Mouse (Mus musculus): Measurements from ENCODE around the gene Zfp385a.

Gene Zfp385a

GRCm38 (mm10) chr15:103305792-103306645, 33.9 kb downstream of the Zfp385a start:
- no peak for DNase-seq

GRCm38 (mm10) chr15:103305070-103305678, 34.7 kb downstream of the Zfp385a start:
- peak; percentile 82 to 86 for DNase-seq

GRCm38 (mm10) chr15:103304616-103304969, 35.3 kb downstream of the Zfp385a start:
- no peak for DNase-seq

- DNase-seq, result no peak
Measured at GRCm38 (mm10) chr15:103303916-103304615, 35.8 kb downstream of the Zfp385a start.

- no peak for DNase-seq
Measured at GRCm38 (mm10) chr15:103302341-103303021, 37.4 kb downstream of the Zfp385a start.

GRCm38 (mm10) chr15:103301547-103302340, 38.1 kb downstream of the Zfp385a start:
- DNase-seq, result no peak

GRCm38 (mm10) chr15:103301046-103301445, 38.8 kb downstream of the Zfp385a start:
- no peak for DNase-seq

GRCm38 (mm10) chr15:103300560-103300959, 39.3 kb downstream of the Zfp385a start:
- DNase-seq, result no peak

- DNase-seq, result no peak
Measured at GRCm38 (mm10) chr15:103300067-103300471, 39.8 kb downstream of the Zfp385a start.

- no peak for DNase-seq
Measured at GRCm38 (mm10) chr15:103299644-103300043, 40.2 kb downstream of the Zfp385a start.

GRCm38 (mm10) chr15:103298861-103299616, 40.9 kb downstream of the Zfp385a start:
- DNase-seq, result no peak

GRCm38 (mm10) chr15:103298026-103298425, 41.9 kb downstream of the Zfp385a start:
- no peak for DNase-seq

GRCm38 (mm10) chr15:103297313-103297712, 42.6 kb downstream of the Zfp385a start:
- DNase-seq, result no peak

- no peak for DNase-seq
Measured at GRCm38 (mm10) chr15:103295851-103296250, 44.0 kb downstream of the Zfp385a start.

- no peak for DNase-seq
Measured at GRCm38 (mm10) chr15:103294649-103295048, 45.2 kb downstream of the Zfp385a start.

GRCm38 (mm10) chr15:103293375-103293774, 46.5 kb downstream of the Zfp385a start:
- no peak for DNase-seq

GRCm38 (mm10) chr15:103292673-103293345, 47.1 kb downstream of the Zfp385a start:
- DNase-seq, result no peak

- DNase-seq, result no peak
Measured at GRCm38 (mm10) chr15:103290843-103291242, 49.0 kb downstream of the Zfp385a start.

- DNase-seq, result no peak
Measured at GRCm38 (mm10) chr15:103290417-103290816, 49.5 kb downstream of the Zfp385a start.

GRCm38 (mm10) chr15:103289600-103289999, 50.3 kb downstream of the Zfp385a start:
- no peak for DNase-seq
